Mouse (Mus musculus) stomach, embryonic 15.5 days (tissue): ENCODE measurements at regions not wholly inside any gene's neighbourhood (a gene's known extent, or its start where the extent isn't known, plus 50 kb on each side); places are given as distances from the start of the nearest gene placed in this dataset.

Experiments
- ATAC-seq: fragments of 200-750 bp; cut with Nextera tagmentation; 2 replicates; pipeline ENCODE4 v1.8.0; 2017; ENCODE audit warnings: low read depth, moderate number of reproducible peaks, moderate TSS enrichment; ENCODE audit not compliant: insufficient read depth, low FRiP score
- H3K27ac ChIP-seq: fragments of 300-500 bp; sonication (generic); 2 replicates; pipeline ENCODE4 v1.5.1; 2015; ENCODE audit warnings: mild to moderate bottlenecking, inconsistent platforms
- H3K27me3 ChIP-seq: fragments of 300-500 bp; sonication (generic); replicated peaks from 2 replicates; pipeline ENCODE4 v1.6.1; 2015; ENCODE audit warnings: inconsistent platforms
- H3K36me3 ChIP-seq: fragments of 300-500 bp; sonication (generic); 2 replicates; pipeline ENCODE4 v1.6.1; 2015; ENCODE audit warnings: inconsistent platforms
- H3K4me1 ChIP-seq: fragments of 300-500 bp; sonication (generic); 2 replicates; pipeline ENCODE4 v1.6.1; 2015; ENCODE audit warnings: inconsistent platforms
- H3K4me2 ChIP-seq: fragments of 300-500 bp; sonication (generic); 2 replicates; pipeline ENCODE4 v1.6.1; 2015; ENCODE audit warnings: mild to moderate bottlenecking, inconsistent platforms
- H3K4me3 ChIP-seq: fragments of 300-500 bp; sonication (generic); replicated peaks from 2 replicates; pipeline ENCODE4 v1.5.1; 2015; ENCODE audit warnings: inconsistent platforms
- H3K9ac ChIP-seq: fragments of 300-500 bp; sonication (generic); 2 replicates; pipeline ENCODE4 v1.6.1; 2015; ENCODE audit warnings: inconsistent platforms
- H3K9me3 ChIP-seq: fragments of 300-500 bp; sonication (generic); 2 replicates; pipeline ENCODE4 v1.6.1; 2016; ENCODE audit warnings: inconsistent platforms
- WGBS: fragments of 180-500 bp; shearing (Covaris S2); methylation state at CpG from one replicate; pipeline ENCODE4 v1.1.7; 2015; 5-methylcytosine and 5-hydroxymethylcytosine counted together

GRCm38 (mm10) chr10:109140421-109140938, 129.7 kb upstream of the Syt1 start:
- WGBS = 73% methylated on average over 7 of the region's 7 CpGs
- H3K9ac ChIP-seq = no peak overlapping the region
- no peaks in the 10 kb centered on the region for H3K36me3 ChIP-seq
- H3K4me3 ChIP-seq = no peak overlapping the region
- no peak for ATAC-seq
- no peaks in the 10 kb centered on the region for H3K4me1 ChIP-seq
- no peaks in the 10 kb centered on the region for H3K9me3 ChIP-seq
- no peak overlapping the region for H3K4me2 ChIP-seq
- H3K27me3 ChIP-seq = no peaks in the 10 kb centered on the region
- no peak overlapping the region for H3K27ac ChIP-seq

GRCm38 (mm10) chr10:109136763-109137732, 126.3 kb upstream of the Syt1 start:
- 65% methylated on average over 3 of the region's 3 CpGs for WGBS
- no peak overlapping the region for H3K4me2 ChIP-seq
- H3K9ac ChIP-seq = no peak overlapping the region
- ATAC-seq = no peak
- no peaks in the 10 kb centered on the region for H3K27me3 ChIP-seq
- H3K36me3 ChIP-seq = no peaks in the 10 kb centered on the region
- H3K4me3 ChIP-seq = no peak overlapping the region
- H3K9me3 ChIP-seq = no peaks in the 10 kb centered on the region
- H3K27ac ChIP-seq = no peak overlapping the region
- no peaks in the 10 kb centered on the region for H3K4me1 ChIP-seq

GRCm38 (mm10) chr10:109134521-109134920, 123.7 kb upstream of the Syt1 start:
- Histone ChIP-seq H3K27me3 (no peaks in the 10 kb centered on the region), H3K36me3 (no peaks in the 10 kb centered on the region), H3K4me2 (no peak overlapping the region), H3K9me3 (no peaks in the 10 kb centered on the region), H3K4me1 (no peaks in the 10 kb centered on the region), H3K4me3 (no peak overlapping the region), H3K27ac (no peak overlapping the region), H3K9ac (no peak overlapping the region)
- WGBS = 83% methylated on average over 4 of the region's 4 CpGs
- no peak for ATAC-seq

GRCm38 (mm10) chr10:109132091-109132573, 121.3 kb upstream of the Syt1 start:
- H3K4me2 ChIP-seq = no peak overlapping the region
- no peaks in the 10 kb centered on the region for H3K9me3 ChIP-seq
- H3K27ac ChIP-seq = no peak overlapping the region
- H3K4me1 ChIP-seq = no peaks in the 10 kb centered on the region
- WGBS = 65% methylated on average over 8 of the region's 8 CpGs
- H3K36me3 ChIP-seq = no peaks in the 10 kb centered on the region
- H3K4me3 ChIP-seq = no peak overlapping the region
- no peak for ATAC-seq
- no peak overlapping the region for H3K9ac ChIP-seq
- no peaks in the 10 kb centered on the region for H3K27me3 ChIP-seq

- Histone ChIP-seq H3K4me2 (no peak overlapping the region), H3K36me3 (no peaks in the 10 kb centered on the region), H3K27ac (no peak overlapping the region), H3K9me3 (no peaks in the 10 kb centered on the region), H3K27me3 (no peaks in the 10 kb centered on the region), H3K4me3 (no peak overlapping the region), H3K9ac (no peak overlapping the region), H3K4me1 (no peaks in the 10 kb centered on the region)
- 88% methylated on average over 1 of the region's 1 CpGs for WGBS
- ATAC-seq = no peak
These were observed 118.8 kb upstream of the Syt1 start for GRCm38 (mm10) chr10:109129552-109130110.

- no peaks in the 10 kb centered on the region for H3K9me3 ChIP-seq
- H3K27ac ChIP-seq = no peak overlapping the region
- no peaks in the 10 kb centered on the region for H3K27me3 ChIP-seq
- H3K4me1 ChIP-seq = no peaks in the 10 kb centered on the region
- H3K4me2 ChIP-seq = no peak overlapping the region
- no peak overlapping the region for H3K9ac ChIP-seq
- no peak for ATAC-seq
- H3K4me3 ChIP-seq = no peak overlapping the region
- 93% methylated on average over 3 of the region's 3 CpGs for WGBS
- H3K36me3 ChIP-seq = no peaks in the 10 kb centered on the region
These were observed 118.3 kb upstream of the Syt1 start for GRCm38 (mm10) chr10:109129068-109129467.

- Histone ChIP-seq H3K4me3 (no peak overlapping the region), H3K4me2 (no peak overlapping the region), H3K9ac (no peak overlapping the region), H3K9me3 (no peaks in the 10 kb centered on the region), H3K27me3 (no peaks in the 10 kb centered on the region), H3K27ac (no peak overlapping the region), H3K4me1 (no peaks in the 10 kb centered on the region), H3K36me3 (no peaks in the 10 kb centered on the region)
- no peak for ATAC-seq
- 68% methylated on average over 2 of the region's 2 CpGs for WGBS
These were observed 115.9 kb upstream of the Syt1 start for GRCm38 (mm10) chr10:109126699-109127098.

GRCm38 (mm10) chr10:109117143-109117542, 106.4 kb upstream of the Syt1 start:
- ATAC-seq = no peak
- Histone ChIP-seq H3K9me3 (no peaks in the 10 kb centered on the region), H3K4me1 (no peaks in the 10 kb centered on the region), H3K27ac (no peak overlapping the region), H3K27me3 (no peaks in the 10 kb centered on the region), H3K4me2 (no peak overlapping the region), H3K4me3 (no peak overlapping the region), H3K9ac (no peak overlapping the region), H3K36me3 (no peaks in the 10 kb centered on the region)
- WGBS = 82% methylated on average over 5 of the region's 5 CpGs

GRCm38 (mm10) chr10:109115013-109115627, 104.3 kb upstream of the Syt1 start:
- Histone ChIP-seq H3K36me3 (no peaks in the 10 kb centered on the region), H3K4me1 (no peaks in the 10 kb centered on the region), H3K9ac (no peak overlapping the region), H3K27ac (no peak overlapping the region), H3K27me3 (no peaks in the 10 kb centered on the region), H3K9me3 (no peaks in the 10 kb centered on the region), H3K4me2 (no peak overlapping the region), H3K4me3 (no peak overlapping the region)
- ATAC-seq = no peak
- WGBS = 83% methylated on average over 4 of the region's 4 CpGs

- 77% methylated on average over 2 of the region's 2 CpGs for WGBS
- H3K4me2 ChIP-seq = no peak overlapping the region
- H3K27me3 ChIP-seq = no peaks in the 10 kb centered on the region
These were observed 95.0 kb upstream of the Syt1 start for GRCm38 (mm10) chr10:109105781-109106180.

GRCm38 (mm10) chr10:109092219-109092618, 81.4 kb upstream of the Syt1 start:
- Histone ChIP-seq H3K9me3 (no peaks in the 10 kb centered on the region), H3K4me1 (no peaks in the 10 kb centered on the region), H3K4me3 (no peak overlapping the region), H3K27me3 (no peaks in the 10 kb centered on the region), H3K27ac (no peak overlapping the region), H3K9ac (no peak overlapping the region), H3K36me3 (no peaks in the 10 kb centered on the region), H3K4me2 (no peak overlapping the region)
- ATAC-seq = no peak
- WGBS = 63% methylated on average over 4 of the region's 4 CpGs

More at GRCm38 (mm10) chr10:109105781-109106180, 95.0 kb upstream of the Syt1 start:
- Histone ChIP-seq H3K9ac (no peak overlapping the region), H3K9me3 (no peaks in the 10 kb centered on the region), H3K4me3 (no peak overlapping the region), H3K4me1 (no peaks in the 10 kb centered on the region), H3K36me3 (no peaks in the 10 kb centered on the region), H3K27ac (no peak overlapping the region)
- ATAC-seq = no peak

GRCm38 (mm10) chr10:109079773-109080172, 69.0 kb upstream of the Syt1 start:
- 39% methylated on average over 7 of the region's 7 CpGs for WGBS
- no peaks in the 10 kb centered on the region for H3K4me1 ChIP-seq
- no peak overlapping the region for H3K4me3 ChIP-seq
- H3K9me3 ChIP-seq = no peaks in the 10 kb centered on the region
- H3K36me3 ChIP-seq = no peaks in the 10 kb centered on the region
- H3K9ac ChIP-seq = no peak overlapping the region
- H3K27me3 ChIP-seq = no peaks in the 10 kb centered on the region
- no peak overlapping the region for H3K27ac ChIP-seq
- ATAC-seq = no peak
- H3K4me2 ChIP-seq = no peak overlapping the region
